Mouse (Mus musculus): ENCODE measurements around the gene Atf5. TPM values are rescaled to one million over a fixed set of nuclear protein-coding genes. Genes with fewer than 3 reads are reported as not detected.

Atf5 gene
- polyA plus RNA-seq, 1 experiment from 2014 or later, result 3.1 TPM

DNA sequence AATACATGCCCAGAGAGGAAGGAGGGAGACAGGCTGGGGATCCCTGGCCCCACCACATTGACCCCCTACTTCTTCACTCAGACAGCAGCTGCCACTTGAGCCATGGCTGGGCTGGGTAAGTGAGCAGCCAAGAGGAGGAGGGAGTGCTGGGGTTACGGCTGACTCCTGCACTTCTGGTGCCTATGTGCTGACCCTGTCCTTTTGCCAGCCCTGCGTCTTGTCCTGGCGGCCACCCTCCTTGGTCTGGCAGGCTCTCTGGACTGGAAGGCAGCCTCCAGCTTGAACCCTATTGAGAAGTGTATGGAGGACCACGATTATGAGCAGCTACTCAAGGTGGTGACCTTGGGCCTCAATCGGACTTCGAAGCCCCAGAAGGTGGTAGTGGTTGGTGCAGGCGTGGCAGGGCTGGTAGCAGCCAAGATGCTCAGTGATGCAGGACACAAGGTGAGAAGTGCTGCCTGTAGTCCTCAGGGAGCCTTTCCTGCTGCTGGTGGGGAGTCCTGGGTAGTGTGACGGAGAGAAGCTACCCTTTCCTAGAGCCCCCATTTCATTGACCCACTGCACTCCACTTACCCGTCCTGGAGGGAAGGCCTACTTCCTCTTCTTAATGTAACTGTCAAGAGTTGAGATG lies 20.1 kb upstream of the Atf5 start:
- no peaks in the 10 kb centered on the region; the same call in 1 of the 2 replicates for H3K36me3 ChIP-seq (replicated peaks; ENCODE audit: control insufficient read depth, insufficient read depth, low read depth, low read length)
- WGBS, result 81% methylated on average over 9 of the region's 9 CpGs
- peaks cover 9% of the 10 kb centered on the region for H3K27me3 ChIP-seq (ENCODE audit: control insufficient read depth, insufficient read depth, low read length)
- H3K27ac ChIP-seq (replicated peaks; ENCODE audit: low read depth, low read length), result no peak overlapping the region
- no peaks in the 10 kb centered on the region for H3K9me3 ChIP-seq (replicated peaks; ENCODE audit: control insufficient read depth, low read length)
- peaks cover 5% of the 10 kb centered on the region; the same call in 1 of the 2 replicates for H3K4me1 ChIP-seq (ENCODE audit: control insufficient read depth, insufficient read depth, low read length)
- no peak for DNase-seq (ENCODE audit: low spot score)
- no peak overlapping the region for H3K4me2 ChIP-seq (ENCODE audit: low read depth, low read length)
- H3K4me3 ChIP-seq (ENCODE audit: low read depth, low read length), result no peak overlapping the region
- no peak for ATAC-seq (replicated peaks; ENCODE audit: insufficient number of reproducible peaks, low FRiP score, low TSS enrichment, low read depth)
- H3K9ac ChIP-seq (replicated peaks; ENCODE audit: low read length), result no peak overlapping the region

DNA sequence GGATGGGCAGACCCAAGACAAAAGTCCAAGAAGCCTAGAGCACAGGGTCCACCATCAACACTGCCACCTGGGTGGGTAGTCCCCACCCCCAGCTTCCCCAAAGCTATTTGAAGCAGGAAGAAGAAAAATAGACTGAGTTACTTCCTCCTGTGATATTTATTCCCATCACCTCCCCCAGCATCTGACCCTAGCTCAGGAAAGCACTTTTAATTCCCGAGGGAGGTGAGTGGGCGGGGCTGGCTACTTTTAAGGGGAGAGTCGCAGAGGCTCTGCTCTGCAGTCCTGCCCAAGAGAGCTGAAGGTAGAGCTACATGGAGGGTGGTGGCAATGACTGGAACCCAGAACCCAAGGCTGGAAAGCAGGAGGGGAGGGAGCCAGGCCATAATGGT lies 19.6 kb upstream of the Atf5 start:
- ATAC-seq (replicated peaks; ENCODE audit: insufficient number of reproducible peaks, low FRiP score, low TSS enrichment, low read depth) (no peak), DNase-seq (ENCODE audit: low spot score) (no peak)
- Histone ChIP-seq H3K4me3 (ENCODE audit: low read depth, low read length) (no peak overlapping the region), H3K9me3 (replicated peaks; ENCODE audit: control insufficient read depth, low read length) (no peaks in the 10 kb centered on the region), H3K4me2 (ENCODE audit: low read depth, low read length) (no peak overlapping the region), H3K27ac (replicated peaks; ENCODE audit: low read depth, low read length) (no peak overlapping the region), H3K9ac (replicated peaks; ENCODE audit: low read length) (no peak overlapping the region), H3K27me3 (ENCODE audit: control insufficient read depth, insufficient read depth, low read length) (peaks cover 9% of the 10 kb centered on the region), H3K4me1 (ENCODE audit: control insufficient read depth, insufficient read depth, low read length) (peaks cover 5% of the 10 kb centered on the region; the same call in 1 of the 2 replicates), H3K36me3 (replicated peaks; ENCODE audit: control insufficient read depth, insufficient read depth, low read depth, low read length) (peaks cover 2% of the 10 kb centered on the region; the same call in 1 of the 2 replicates)
- whole genome bisulfite sequencing, result 56% methylated on average over 3 of the region's 3 CpGs

DNA sequence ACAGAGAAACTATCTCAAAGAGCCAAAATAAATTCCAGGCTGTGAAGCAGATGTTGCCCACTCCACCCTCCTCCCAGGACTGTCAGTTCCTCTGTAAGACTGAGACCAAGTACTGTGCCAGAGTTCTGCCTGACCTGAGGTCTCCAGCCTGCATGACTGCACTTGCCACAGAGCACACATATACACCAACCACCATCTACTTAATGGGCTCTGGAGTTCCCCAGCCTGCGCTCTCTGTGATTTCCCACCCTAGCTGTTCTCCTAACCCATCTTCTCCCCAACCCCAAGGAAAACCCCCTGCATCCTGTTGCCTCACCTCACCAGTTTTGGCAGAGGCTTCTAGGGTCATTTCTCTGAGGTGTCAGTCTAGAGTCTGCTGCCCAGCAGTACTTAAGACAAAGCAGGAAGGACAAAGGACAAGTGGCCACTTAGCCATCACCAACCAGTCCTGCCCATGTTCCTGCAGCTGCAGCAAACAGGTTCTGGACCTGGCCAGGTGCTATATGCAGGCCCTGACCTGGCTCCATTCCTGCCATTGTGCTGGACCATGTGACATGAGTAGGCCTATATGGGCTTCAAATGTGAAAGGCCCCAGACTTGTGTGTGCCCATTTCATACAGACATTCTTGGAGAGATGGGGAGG lies 19.0 kb upstream of the Atf5 start:
- Histone ChIP-seq H3K36me3 (replicated peaks; ENCODE audit: control insufficient read depth, insufficient read depth, low read depth, low read length) (peaks cover 8% of the 10 kb centered on the region; the same call in 1 of the 2 replicates), H3K27me3 (ENCODE audit: control insufficient read depth, insufficient read depth, low read length) (peaks cover 6% of the 10 kb centered on the region), H3K27ac (replicated peaks; ENCODE audit: low read depth, low read length) (no peak overlapping the region), H3K4me2 (ENCODE audit: low read depth, low read length) (no peak overlapping the region), H3K9ac (replicated peaks; ENCODE audit: low read length) (no peak overlapping the region), H3K9me3 (replicated peaks; ENCODE audit: control insufficient read depth, low read length) (no peaks in the 10 kb centered on the region), H3K4me1 (ENCODE audit: control insufficient read depth, insufficient read depth, low read length) (peaks cover 5% of the 10 kb centered on the region; the same call in 1 of the 2 replicates), H3K4me3 (ENCODE audit: low read depth, low read length) (no peak overlapping the region)
- 100% methylated on average over 1 of the region's 1 CpGs for WGBS
- DNase-seq (ENCODE audit: low spot score) (no peak), ATAC-seq (replicated peaks; ENCODE audit: insufficient number of reproducible peaks, low FRiP score, low TSS enrichment, low read depth) (no peak)

DNA sequence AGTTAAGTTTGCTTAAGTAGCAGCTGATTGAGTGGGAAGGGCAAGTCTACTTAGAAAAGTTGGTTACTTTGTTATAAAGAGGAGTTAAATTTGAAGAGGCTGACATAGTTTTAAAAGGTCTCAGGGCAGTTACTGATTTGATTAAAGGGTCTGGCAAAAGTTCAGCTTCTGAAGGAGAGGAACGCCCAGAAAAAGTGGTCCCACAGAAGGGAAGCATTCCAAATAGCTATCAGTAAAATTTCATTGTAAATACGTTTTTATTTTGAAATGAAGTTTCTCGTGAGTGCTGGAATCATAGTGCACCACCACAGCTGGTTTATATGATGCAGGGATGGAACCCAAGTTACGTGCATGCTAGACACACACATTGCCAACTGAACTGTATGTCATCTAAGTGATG lies 16.3 kb upstream of the Atf5 start:
- no peak overlapping the region for H3K9ac ChIP-seq (replicated peaks; ENCODE audit: low read length)
- H3K27ac ChIP-seq (replicated peaks; ENCODE audit: low read depth, low read length), result no peak overlapping the region
- no peak overlapping the region for H3K4me2 ChIP-seq (ENCODE audit: low read depth, low read length)
- H3K27me3 ChIP-seq (ENCODE audit: control insufficient read depth, insufficient read depth, low read length), result no peaks in the 10 kb centered on the region
- no peaks in the 10 kb centered on the region for H3K9me3 ChIP-seq (replicated peaks; ENCODE audit: control insufficient read depth, low read length)
- no peak overlapping the region for H3K4me3 ChIP-seq (ENCODE audit: low read depth, low read length)
- DNase-seq (ENCODE audit: low spot score) (no peak), ATAC-seq (replicated peaks; ENCODE audit: insufficient number of reproducible peaks, low FRiP score, low TSS enrichment, low read depth) (no peak)
- WGBS, result 81% methylated on average over 4 of the region's 4 CpGs
- H3K4me1 ChIP-seq (ENCODE audit: control insufficient read depth, insufficient read depth, low read length), result no peaks in the 10 kb centered on the region
- H3K36me3 ChIP-seq (replicated peaks; ENCODE audit: control insufficient read depth, insufficient read depth, low read depth, low read length), result peaks cover 28% of the 10 kb centered on the region

DNA sequence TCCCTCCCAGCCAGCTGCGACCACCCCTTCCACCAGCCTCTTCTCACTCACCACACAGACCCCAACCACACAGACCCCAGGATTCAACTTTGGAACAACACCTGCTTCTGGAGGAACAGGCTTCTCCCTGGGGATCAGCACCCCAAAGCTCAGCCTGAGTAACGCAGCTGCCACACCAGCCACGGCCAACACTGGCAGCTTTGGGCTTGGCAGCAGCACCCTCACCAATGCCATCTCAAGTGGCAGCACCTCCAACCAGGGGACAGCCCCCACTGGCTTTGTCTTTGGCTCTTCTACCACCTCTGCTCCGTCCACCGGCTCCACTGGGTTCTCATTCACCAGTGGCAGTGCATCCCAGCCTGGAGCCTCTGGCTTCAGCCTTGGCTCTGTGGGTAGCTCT lies 12.2 kb upstream of the Atf5 start:
- no peaks in the 10 kb centered on the region for H3K27me3 ChIP-seq (ENCODE audit: control insufficient read depth, insufficient read depth, low read length)
- H3K36me3 ChIP-seq (replicated peaks; ENCODE audit: control insufficient read depth, insufficient read depth, low read depth, low read length), result peaks cover 28% of the 10 kb centered on the region
- WGBS, result 92% methylated on average over 5 of the region's 5 CpGs
- no peak overlapping the region for H3K27ac ChIP-seq (replicated peaks; ENCODE audit: low read depth, low read length)
- no peaks in the 10 kb centered on the region for H3K9me3 ChIP-seq (replicated peaks; ENCODE audit: control insufficient read depth, low read length)
- no peak overlapping the region for H3K4me2 ChIP-seq (ENCODE audit: low read depth, low read length)
- H3K4me1 ChIP-seq (ENCODE audit: control insufficient read depth, insufficient read depth, low read length), result no peaks in the 10 kb centered on the region
- H3K4me3 ChIP-seq (ENCODE audit: low read depth, low read length), result no peak overlapping the region
- ATAC-seq (replicated peaks; ENCODE audit: insufficient number of reproducible peaks, low FRiP score, low TSS enrichment, low read depth) (no peak), DNase-seq (ENCODE audit: low spot score) (no peak)
- H3K9ac ChIP-seq (replicated peaks; ENCODE audit: low read length), result no peak overlapping the region

DNA sequence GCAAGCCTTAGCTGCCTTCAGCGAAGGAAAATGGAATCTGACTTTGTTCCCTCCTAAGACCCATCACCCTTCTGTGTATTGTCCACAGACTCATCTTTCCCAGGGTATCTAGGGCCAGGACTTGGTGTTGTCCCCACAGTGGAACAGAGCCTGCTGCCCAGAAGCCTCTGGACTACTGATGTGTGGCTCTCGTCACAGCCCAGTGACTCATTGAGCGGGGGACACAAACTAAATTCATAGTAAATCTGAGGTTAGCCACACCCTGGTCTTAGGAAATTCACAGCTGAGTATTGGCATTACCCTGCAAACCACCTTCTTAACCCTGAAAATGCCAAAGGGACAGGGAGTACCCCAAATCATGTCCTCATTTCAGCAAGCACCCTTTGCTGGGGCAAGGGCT lies 10.3 kb upstream of the Atf5 start:
- Histone ChIP-seq H3K27me3 (ENCODE audit: control insufficient read depth, insufficient read depth, low read length) (no peaks in the 10 kb centered on the region), H3K36me3 (replicated peaks; ENCODE audit: control insufficient read depth, insufficient read depth, low read depth, low read length) (peaks cover 28% of the 10 kb centered on the region), H3K4me3 (ENCODE audit: low read depth, low read length) (no peak overlapping the region), H3K4me2 (ENCODE audit: low read depth, low read length) (no peak overlapping the region), H3K9me3 (replicated peaks; ENCODE audit: control insufficient read depth, low read length) (no peaks in the 10 kb centered on the region), H3K27ac (replicated peaks; ENCODE audit: low read depth, low read length) (no peak overlapping the region), H3K9ac (replicated peaks; ENCODE audit: low read length) (no peak overlapping the region), H3K4me1 (ENCODE audit: control insufficient read depth, insufficient read depth, low read length) (no peaks in the 10 kb centered on the region)
- DNase-seq (ENCODE audit: low spot score) (no peak), ATAC-seq (replicated peaks; ENCODE audit: insufficient number of reproducible peaks, low FRiP score, low TSS enrichment, low read depth) (no peak)
- WGBS, result 81% methylated on average over 3 of the region's 3 CpGs

DNA sequence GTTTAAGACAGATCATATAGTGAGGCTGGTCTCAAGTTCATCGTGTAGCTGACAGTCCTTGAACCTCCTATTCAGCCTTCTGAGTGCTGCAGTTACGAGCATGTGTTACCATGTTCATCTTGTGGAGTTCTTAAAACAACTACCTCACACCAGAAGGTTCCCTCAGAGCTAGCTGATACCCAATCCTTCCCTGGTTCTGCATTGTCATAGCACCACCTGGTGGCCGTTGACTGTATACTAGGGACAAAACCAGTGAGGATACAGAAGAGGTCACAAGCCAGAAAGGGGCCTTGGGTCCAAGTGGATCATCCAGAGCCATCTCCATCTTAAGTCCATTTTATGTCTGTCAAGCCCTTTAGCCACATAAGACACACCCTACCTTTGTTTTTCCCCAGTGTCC lies 8.4 kb upstream of the Atf5 start:
- no peaks in the 10 kb centered on the region for H3K4me1 ChIP-seq (ENCODE audit: control insufficient read depth, insufficient read depth, low read length)
- WGBS, result 29% methylated on average over 3 of the region's 3 CpGs
- no peaks in the 10 kb centered on the region for H3K9me3 ChIP-seq (replicated peaks; ENCODE audit: control insufficient read depth, low read length)
- H3K4me2 ChIP-seq (ENCODE audit: low read depth, low read length), result no peak overlapping the region
- ATAC-seq (replicated peaks; ENCODE audit: insufficient number of reproducible peaks, low FRiP score, low TSS enrichment, low read depth) (no peak), DNase-seq (ENCODE audit: low spot score) (peak; percentile 83)
- H3K9ac ChIP-seq (replicated peaks; ENCODE audit: low read length), result no peak overlapping the region
- no peaks in the 10 kb centered on the region for H3K27me3 ChIP-seq (ENCODE audit: control insufficient read depth, insufficient read depth, low read length)
- no peak overlapping the region for H3K27ac ChIP-seq (replicated peaks; ENCODE audit: low read depth, low read length)
- H3K36me3 ChIP-seq (replicated peaks; ENCODE audit: control insufficient read depth, insufficient read depth, low read depth, low read length), result peaks cover 14% of the 10 kb centered on the region
- H3K4me3 ChIP-seq (ENCODE audit: low read depth, low read length), result no peak overlapping the region

DNA sequence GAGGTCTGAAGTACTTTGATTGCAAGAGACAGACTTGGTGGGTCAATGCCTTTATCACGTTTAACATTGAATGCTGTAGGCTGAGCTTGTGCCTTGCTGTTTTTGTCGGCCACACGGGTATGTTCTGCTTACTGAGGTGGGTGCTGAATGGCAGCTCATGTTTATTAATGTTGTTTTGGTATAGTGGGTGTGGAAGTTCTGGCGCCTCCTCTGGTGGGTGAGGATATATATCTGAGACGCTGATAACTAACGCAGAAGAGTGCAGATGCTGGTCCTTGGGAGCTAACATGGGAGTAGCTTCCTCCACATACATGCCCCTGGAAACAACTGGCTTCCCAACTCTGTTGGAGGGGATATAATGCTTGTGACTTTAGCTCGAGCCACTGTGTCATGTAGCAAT lies 7.0 kb upstream of the Atf5 start:
- DNase-seq (ENCODE audit: low spot score), result no peak

More for the DNA sequence above, 7.0 kb upstream of the Atf5 start:
- no peaks in the 10 kb centered on the region for H3K36me3 ChIP-seq (replicated peaks; ENCODE audit: control insufficient read depth, insufficient read depth, low read depth, low read length)
- H3K27me3 ChIP-seq (ENCODE audit: control insufficient read depth, insufficient read depth, low read length), result no peaks in the 10 kb centered on the region
- no peak overlapping the region for H3K4me3 ChIP-seq (ENCODE audit: low read depth, low read length)
- H3K9me3 ChIP-seq (replicated peaks; ENCODE audit: control insufficient read depth, low read length), result no peaks in the 10 kb centered on the region
- H3K9ac ChIP-seq (replicated peaks; ENCODE audit: low read length), result no peak overlapping the region
- H3K4me2 ChIP-seq (ENCODE audit: low read depth, low read length), result no peak overlapping the region
- WGBS, result 42% methylated on average over 7 of the region's 7 CpGs
- no peak for ATAC-seq (replicated peaks; ENCODE audit: insufficient number of reproducible peaks, low FRiP score, low TSS enrichment, low read depth)
- 0 out of 2 replicates have a peak, but pooled peaks cover 3% of the 10 kb centered on the region for H3K4me1 ChIP-seq (ENCODE audit: control insufficient read depth, insufficient read depth, low read length)
- H3K27ac ChIP-seq (replicated peaks; ENCODE audit: low read depth, low read length), result no peak overlapping the region
